Mouse (Mus musculus) bone marrow macrophage, adult 2 months (primary cell): ENCODE data around the gene Crb2.

Experiments used
- CTCF ChIP-seq: IDR thresholded peaks from 2 replicates; pipeline ENCODE4 v1.5.1; 2012; ENCODE audit warnings: low read depth, mild to moderate bottlenecking, low read length, moderate library complexity
- POLR2A ChIP-seq: IDR thresholded peaks from 2 replicates; pipeline ENCODE4 v1.6.1; 2012; ENCODE audit warnings: mild to moderate bottlenecking, low read depth, low read length, borderline replicate concordance

GRCm38 (mm10) chr2:37769793-37770192, 6.3 kb upstream of the Crb2 start:
- TF ChIP-seq POLR2A (no peak), CTCF (no peak)
